Mouse (Mus musculus) heart, adult 2 months (tissue): ENCODE data around the gene Ddx19a. TPM values are rescaled to one million over a fixed set of nuclear protein-coding genes. Genes with fewer than 3 reads are reported as not detected.
"Not testable (repeated sequence)": the region's sequence is repeated elsewhere in the genome, so short reads cannot be mapped to it uniquely, and the experiment has no call there.

Source experiments
- DNase-seq, 2 experiments: peaks; one replicate each; pipeline ENCODE4 v3.0.0; 2021
- H3K27ac ChIP-seq: fragments of 200-600 bp; 2 replicates; pipeline ENCODE4 v1.8.1; 2022
- H3K27me3 ChIP-seq: fragments of 200-500 bp; 2 replicates; pipeline ENCODE4 v1.6.1; 2012; ENCODE audit warnings: mild to moderate bottlenecking, low read length, inconsistent platforms, mixed read lengths; ENCODE audit not compliant: control insufficient read depth, insufficient read depth
- H3K36me3 ChIP-seq: fragments of 200-500 bp; 2 replicates; pipeline ENCODE4 v1.6.1; 2012; ENCODE audit warnings: low read length, inconsistent platforms; ENCODE audit not compliant: control insufficient read depth, insufficient read depth
- H3K4me1 ChIP-seq: fragments of 200-500 bp; 2 replicates; pipeline ENCODE4 v1.6.1; 2011; ENCODE audit warnings: low read length; ENCODE audit not compliant: control insufficient read depth, insufficient read depth
- H3K4me3 ChIP-seq: fragments of 200-600 bp; 2 replicates; pipeline ENCODE4 v1.8.1; 2022
- H3K79me2 ChIP-seq: fragments of 200-500 bp; replicated peaks from 2 replicates; pipeline ENCODE4 v1.6.1; 2012; ENCODE audit warnings: mild to moderate bottlenecking, inconsistent platforms, low read length, moderate library complexity, mixed read lengths; ENCODE audit not compliant: control insufficient read depth, insufficient read depth
- H3K9ac ChIP-seq: fragments of 200-500 bp; 2 replicates; pipeline ENCODE4 v1.6.1; 2012; ENCODE audit warnings: low read depth, mild to moderate bottlenecking, control low read depth, inconsistent platforms, low read length, mixed read lengths
- CTCF ChIP-seq: fragments of 200-600 bp; IDR thresholded peaks from 2 replicates; pipeline ENCODE4 v1.8.1; 2022; ENCODE audit warnings: antibody characterized with exemption, mild to moderate bottlenecking, moderate library complexity
- EP300 ChIP-seq: fragments of 200-500 bp; IDR thresholded peaks from 2 replicates; pipeline ENCODE4 v1.6.1; 2011; ENCODE audit warnings: low read depth, low read length, control low read depth; ENCODE audit not compliant: insufficient read depth
- POLR2A ChIP-seq: fragments of 200-500 bp; IDR thresholded peaks from 2 replicates; pipeline ENCODE4 v1.6.1; 2011; ENCODE audit warnings: mild to moderate bottlenecking, low read depth, low read length, control low read depth; ENCODE audit not compliant: insufficient read depth
- WGBS: fragments of 180-500 bp; shearing (Covaris S2); methylation state at CpG from one replicate; pipeline ENCODE4 v1.1.7; 2018; 5-methylcytosine and 5-hydroxymethylcytosine counted together
- intact Hi-C: fragments of 180-260 bp; cut with DNase I; formaldehyde crosslinking; loops from one replicate; pipeline ENCODE4 v1.15.1; 2025
- microRNA-seq, 2 experiments: library from miRNA; unstranded; fragments of <30 nt; microRNA quantifications; one replicate each; pipeline ENCODE4 v1.2.0; 2021
- polyA plus RNA-seq: library from polyadenylated mRNA; depleted of rRNA; stranded (reverse); fragments of >200 nt; gene quantifications from 2 replicates; pipeline ENCODE4 v1.2.3, GENCODE M21; 2012; rRNA removed
- total RNA-seq, 2 experiments: library from RNA; stranded (reverse); gene quantifications; 2 replicates each; pipeline ENCODE4 v1.2.3; 2021

The Ddx19a gene
- total and polyA plus RNA-seq, 3 experiments = 18.0 to 34.8 (median 31.7) TPM

- peak; percentile 85 to 89 for DNase-seq
- Histone ChIP-seq H3K27me3 (no peaks in the 10 kb centered on the region), H3K9ac (no peak overlapping the region), H3K27ac (peak overlapping the region; percentile 38), H3K79me2 (peaks cover 3% of the 10 kb centered on the region; the same call in 1 of the 2 replicates), H3K4me3 (no peak overlapping the region), H3K4me1 (peaks cover 15% of the 10 kb centered on the region), H3K36me3 (peaks cover 6% of the 10 kb centered on the region)
- WGBS = 37% methylated on average over 12 of the region's 12 CpGs
- intact Hi-C loops = no loop called here
- TF ChIP-seq EP300 (peak; percentile 80), POLR2A (no peak)
These were observed 66.2 kb downstream of the Ddx19a start for GRCm38 (mm10) chr8:110931176-110931939.

DNA sequence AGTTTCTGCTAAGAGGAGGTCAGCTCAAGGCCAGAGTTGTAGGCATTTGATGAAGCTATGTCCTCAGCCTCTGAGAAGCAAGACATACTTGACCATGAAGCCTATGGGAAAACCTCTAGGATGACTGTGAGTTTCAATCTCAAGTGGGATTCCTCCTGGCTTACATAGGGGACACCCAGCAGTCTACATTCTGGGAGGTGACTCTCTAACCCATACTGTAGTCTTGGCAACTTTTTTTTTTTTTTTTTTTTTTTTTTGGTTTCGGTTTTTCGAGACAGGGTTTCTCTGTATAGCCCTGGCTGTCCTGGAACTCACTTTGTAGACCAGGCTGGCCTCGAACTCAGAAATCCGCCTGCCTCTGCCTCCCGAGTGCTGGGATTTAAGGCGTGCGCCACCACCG is 67.9 kb downstream of the Ddx19a start:
- H3K27me3 ChIP-seq, H3K36me3 ChIP-seq, intact Hi-C loops, DNase-seq, H3K79me2 ChIP-seq, H3K27ac ChIP-seq, H3K9ac ChIP-seq, H3K4me3 ChIP-seq: not testable (repeated sequence)
- peaks cover 15% of the 10 kb centered on the region for H3K4me1 ChIP-seq
- WGBS = 93% methylated on average over 7 of the region's 8 CpGs

DNA sequence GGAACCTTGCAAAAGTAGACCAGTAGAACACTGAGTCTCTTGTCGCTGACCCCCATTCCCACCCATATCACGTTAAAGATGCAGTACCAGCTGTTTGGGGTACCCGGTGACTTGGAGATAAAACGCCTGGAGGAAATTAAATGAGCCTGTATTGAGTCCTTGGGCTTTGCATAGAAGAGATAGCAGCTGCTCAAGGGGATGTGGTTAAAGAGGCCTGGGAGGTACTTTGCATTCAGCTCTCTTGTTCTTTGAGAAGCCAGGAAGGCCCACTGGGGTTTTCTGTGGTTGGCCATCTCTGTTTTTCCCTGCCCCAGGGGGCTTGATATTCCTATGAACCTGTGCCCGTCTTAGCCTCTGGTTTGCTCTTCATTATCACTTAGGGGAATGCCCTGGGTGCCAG is 68.5 kb downstream of the Ddx19a start:
- TF ChIP-seq EP300 (no peak), POLR2A (no peak), CTCF (no peak)
- no peak for DNase-seq
- H3K27ac ChIP-seq = no peak overlapping the region
- intact Hi-C loops = no loop called here
- H3K4me3 ChIP-seq = no peak overlapping the region
- H3K79me2 ChIP-seq = peaks cover under 1% of the 10 kb centered on the region; the same call in 1 of the 2 replicates
- H3K9ac ChIP-seq = no peak overlapping the region
- no peaks in the 10 kb centered on the region for H3K27me3 ChIP-seq
- WGBS = 82% methylated on average over 5 of the region's 5 CpGs
- H3K36me3 ChIP-seq = peaks cover 6% of the 10 kb centered on the region
- H3K4me1 ChIP-seq = peaks cover 15% of the 10 kb centered on the region

DNA sequence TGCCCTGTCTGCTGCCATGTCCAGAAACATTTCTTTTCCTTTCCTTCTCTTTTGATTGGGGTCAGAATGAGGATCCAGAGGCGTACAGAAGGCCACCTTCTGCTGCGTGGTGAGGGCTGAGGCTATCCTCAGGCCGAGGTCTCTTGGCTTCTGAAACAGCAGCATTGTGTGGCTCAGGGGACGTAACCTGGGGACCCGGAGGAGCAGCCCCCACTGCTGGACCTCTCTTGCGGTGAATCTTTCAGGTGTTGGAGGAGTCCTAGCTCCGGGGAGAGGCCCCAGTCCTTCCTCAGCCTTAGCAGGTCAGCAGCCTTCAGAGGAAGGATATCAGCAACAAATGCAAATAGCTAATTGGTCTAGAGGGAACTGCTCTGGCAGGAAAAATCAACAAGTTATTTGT is 69.2 kb downstream of the Ddx19a start:
- H3K27ac ChIP-seq = no peak overlapping the region
- intact Hi-C loops = no loop called here
- 77% methylated on average over 7 of the region's 7 CpGs for WGBS
- peaks cover 6% of the 10 kb centered on the region for H3K36me3 ChIP-seq
- H3K4me3 ChIP-seq = no peak overlapping the region
- H3K9ac ChIP-seq = no peak overlapping the region
- H3K79me2 ChIP-seq = peaks cover under 1% of the 10 kb centered on the region
- DNase-seq = no peak
- peaks cover 15% of the 10 kb centered on the region for H3K4me1 ChIP-seq
- H3K27me3 ChIP-seq = no peaks in the 10 kb centered on the region
- no peak for TF ChIP-seq EP300
- no peak for TF ChIP-seq POLR2A
- TF ChIP-seq CTCF = no peak

DNA sequence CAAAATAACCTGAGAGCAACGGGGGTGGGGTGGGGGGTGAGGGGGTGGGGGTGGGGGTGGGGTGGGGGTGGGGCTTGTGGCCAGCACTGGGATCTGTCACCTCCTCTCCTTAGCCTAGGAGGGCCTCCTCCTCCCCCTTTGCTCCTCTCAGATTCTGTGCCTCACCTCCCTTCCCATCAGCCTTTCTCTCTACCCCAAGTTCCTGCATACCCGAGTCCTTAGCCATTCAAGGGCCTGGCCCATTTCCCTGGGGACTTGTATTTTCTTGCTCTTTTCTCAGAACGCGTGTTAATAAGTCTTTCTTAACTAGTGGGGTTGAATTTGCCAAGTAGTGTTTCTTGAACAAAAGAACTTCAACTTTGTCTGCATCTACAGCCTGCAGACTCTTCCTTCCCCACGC is 70.9 kb downstream of the Ddx19a start:
- intact Hi-C loops = no loop called here
- H3K79me2 ChIP-seq = peaks cover 5% of the 10 kb centered on the region

DNA sequence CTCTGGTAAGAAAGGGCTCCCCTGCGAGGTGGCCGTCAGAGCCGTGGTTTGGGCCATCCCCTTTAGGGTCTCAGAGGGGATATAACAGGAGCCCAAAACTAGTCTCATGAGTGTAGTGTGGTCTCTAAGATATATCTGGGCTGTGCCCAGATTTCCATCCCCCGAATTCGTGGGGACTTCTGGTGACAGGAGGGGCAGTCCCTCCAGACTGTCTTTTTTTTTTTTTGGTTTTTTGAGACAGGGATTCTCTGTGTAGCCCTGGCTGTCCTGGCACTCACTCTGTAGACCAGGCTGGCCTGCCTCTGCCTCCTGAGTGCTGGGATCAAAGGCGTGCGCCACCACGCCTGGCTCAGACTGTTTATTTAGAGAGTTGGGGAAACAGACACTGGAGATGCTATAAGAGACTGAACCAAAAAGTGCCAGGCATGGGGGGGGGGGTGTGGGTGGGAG is 71.9 kb downstream of the Ddx19a start:
- 88% methylated on average over 8 of the region's 8 CpGs for WGBS
- H3K27ac ChIP-seq = no peak overlapping the region
- DNase-seq = no peak
- intact Hi-C loops = no loop called here
- no peak for TF ChIP-seq EP300
- H3K36me3 ChIP-seq = no peaks in the 10 kb centered on the region
- H3K79me2 ChIP-seq = peaks cover 5% of the 10 kb centered on the region
- H3K4me1 ChIP-seq = peaks cover 6% of the 10 kb centered on the region
- H3K27me3 ChIP-seq = no peaks in the 10 kb centered on the region
- no peak overlapping the region for H3K9ac ChIP-seq
- no peak overlapping the region for H3K4me3 ChIP-seq

More for the DNA sequence above, 70.9 kb downstream of the Ddx19a start:
- no peak overlapping the region for H3K4me3 ChIP-seq
- peaks cover 12% of the 10 kb centered on the region for H3K4me1 ChIP-seq
- WGBS = 35% methylated on average over 5 of the region's 5 CpGs
- no peak overlapping the region for H3K27ac ChIP-seq
- no peak overlapping the region for H3K9ac ChIP-seq
- H3K36me3 ChIP-seq = no peaks in the 10 kb centered on the region
- no peaks in the 10 kb centered on the region for H3K27me3 ChIP-seq
- no peak for DNase-seq
- TF ChIP-seq CTCF (no peak), POLR2A (no peak), EP300 (no peak)

Small RNA genes lying within 50 kb of the gene (microRNA-seq; reads per million reads assigned to microRNA genes)
- gene Gm24103 (0 reads per million in 2 experiments), gene Mir3473d (0 to 0.77 reads per million in 2 experiments)

Other genes starting within 250 kb of the Ddx19a start
- gene Il34, start 191.9 kb downstream of the Ddx19a start, total RNA-seq = 1 to 10 TPM; 3.3 to 5.3 TPM
- 7.2 and 15.3 TPM in 2 replicates for gene Il34, start 191.9 kb downstream of the Ddx19a start, polyA plus RNA-seq
- 10 to 100 TPM; 66.2 to 74.1 TPM for gene Cog4, start 151.2 kb downstream of the Ddx19a start, total RNA-seq
- 34.8 and 51.5 TPM in 2 replicates for gene Cog4, start 151.2 kb downstream of the Ddx19a start, polyA plus RNA-seq
- gene Sf3b3, start 151.0 kb downstream of the Ddx19a start, total RNA-seq = 10 to 100 TPM; 38.3 to 39.7 TPM
- gene Sf3b3, start 151.0 kb downstream of the Ddx19a start, polyA plus RNA-seq = 19.2 and 34.3 TPM in 2 replicates
- 1 to 10 TPM; 4.5 to 4.6 TPM for gene Fuk, start 95.3 kb downstream of the Ddx19a start, total RNA-seq
- 6.2 and 8.8 TPM in 2 replicates for gene Fuk, start 95.3 kb downstream of the Ddx19a start, polyA plus RNA-seq
- 10 to 100 TPM; 20.2 to 22.0 TPM for gene St3gal2, start 77.9 kb downstream of the Ddx19a start, total RNA-seq
- gene St3gal2, start 77.9 kb downstream of the Ddx19a start, polyA plus RNA-seq = 25.9 and 34.8 TPM in 2 replicates
- 10 to 100 TPM; 10.3 TPM for gene Ddx19b, start 34.0 kb upstream of the Ddx19a start, total RNA-seq
- gene Ddx19b, start 34.0 kb upstream of the Ddx19a start, polyA plus RNA-seq = 3.2 and 6.2 TPM in 2 replicates
- gene Aars, start 35.3 kb upstream of the Ddx19a start, total RNA-seq = 10 to 100 TPM; 31.9 to 38.1 TPM
- gene Aars, start 35.3 kb upstream of the Ddx19a start, polyA plus RNA-seq = 19.4 and 28.3 TPM in 2 replicates
- not detected for gene Exosc6, start 58.5 kb upstream of the Ddx19a start, total RNA-seq
- gene Exosc6, start 58.5 kb upstream of the Ddx19a start, polyA plus RNA-seq = not detected in 2 replicates
- gene Clec18a, start 94.6 kb upstream of the Ddx19a start, total RNA-seq = 1 to 10 TPM; 1.1 to 1.3 TPM
- 1.1 and 1.6 TPM in 2 replicates for gene Clec18a, start 94.6 kb upstream of the Ddx19a start, polyA plus RNA-seq
- gene Pdpr, start 96.8 kb upstream of the Ddx19a start, total RNA-seq = 100 to 1,000 TPM in 1 of 2 experiments, 10 to 100 TPM in 1; 88.3 to 114 TPM
- 28.5 and 55.3 TPM in 2 replicates for gene Pdpr, start 96.8 kb upstream of the Ddx19a start, polyA plus RNA-seq